Mouse (Mus musculus) lung, postnatal 0 days (tissue): ENCODE measurements around the gene Arl5b. TPM values are rescaled to one million over a fixed set of nuclear protein-coding genes. Genes with fewer than 3 reads are reported as not detected.

ENCODE experiments used
- ATAC-seq: fragments of 200-750 bp; cut with Nextera tagmentation; 2 replicates; pipeline ENCODE4 v1.8.0; 2017; ENCODE audit warnings: moderate library complexity
- DNase-seq: peaks from one replicate; pipeline ENCODE4 v3.0.0-alpha.2; 2016; ENCODE audit warnings: low spot score
- H3K27ac ChIP-seq: fragments of 300-500 bp; sonication (generic); 2 replicates; pipeline ENCODE4 v1.5.1; 2014; ENCODE audit warnings: antibody characterized with exemption, mild to moderate bottlenecking, low read length, mixed read lengths
- H3K27me3 ChIP-seq: fragments of 300-500 bp; sonication (generic); replicated peaks from 2 replicates; pipeline ENCODE4 v1.6.1; 2014; ENCODE audit warnings: low read length, mixed read lengths; ENCODE audit not compliant: insufficient read depth
- H3K36me3 ChIP-seq: fragments of 300-500 bp; sonication (generic); 2 replicates; pipeline ENCODE4 v1.6.1; 2014; ENCODE audit warnings: low read length, mixed read lengths; ENCODE audit not compliant: insufficient read depth
- H3K4me1 ChIP-seq: fragments of 300-500 bp; sonication (generic); 2 replicates; pipeline ENCODE4 v1.6.1; 2014; ENCODE audit warnings: antibody characterized with exemption, low read depth, low read length, mixed read lengths; ENCODE audit not compliant: insufficient read depth
- H3K4me2 ChIP-seq: fragments of 300-500 bp; sonication (generic); replicated peaks from 2 replicates; pipeline ENCODE4 v1.6.1; 2014; ENCODE audit warnings: low read depth, mild to moderate bottlenecking, low read length, moderate library complexity, mixed read lengths
- H3K4me3 ChIP-seq: fragments of 300-500 bp; sonication (generic); 2 replicates; pipeline ENCODE4 v1.5.1; 2014; ENCODE audit warnings: low read depth, low read length
- H3K9ac ChIP-seq: fragments of 300-500 bp; sonication (generic); replicated peaks from 2 replicates; pipeline ENCODE4 v1.6.1; 2014; ENCODE audit warnings: low read depth, mild to moderate bottlenecking
- H3K9me3 ChIP-seq: fragments of 300-500 bp; sonication (generic); 2 replicates; pipeline ENCODE4 v1.6.1; 2016; ENCODE audit warnings: low read length, mixed read lengths
- CTCF ChIP-seq: IDR thresholded peaks from 2 replicates; pipeline ENCODE4 v1.5.1; 2016; ENCODE audit warnings: antibody characterized with exemption, mild to moderate bottlenecking
- EP300 ChIP-seq: IDR thresholded peaks from 2 replicates; pipeline ENCODE4 v1.6.1; 2016; ENCODE audit warnings: antibody characterized with exemption, mild to moderate bottlenecking, control low read depth
- WGBS: fragments of 180-500 bp; shearing (Covaris S2); extraction: QIAGEN DNeasy Blood & Tissue Kit; methylation state at CpG from one replicate; pipeline ENCODE4 v1.1.7; 2014; 5-methylcytosine and 5-hydroxymethylcytosine counted together
- polyA plus RNA-seq: library from polyadenylated mRNA; unstranded; fragments of >200 nt; fragmentation: Nextera tagmentation; extraction: Ambion mirVana; gene quantifications from 2 replicates; pipeline ENCODE4 v1.2.1, GENCODE M21; 2015

Gene Arl5b
- polyA plus RNA-seq, 1 experiment from 2014 or later: 24.0 TPM

DNA sequence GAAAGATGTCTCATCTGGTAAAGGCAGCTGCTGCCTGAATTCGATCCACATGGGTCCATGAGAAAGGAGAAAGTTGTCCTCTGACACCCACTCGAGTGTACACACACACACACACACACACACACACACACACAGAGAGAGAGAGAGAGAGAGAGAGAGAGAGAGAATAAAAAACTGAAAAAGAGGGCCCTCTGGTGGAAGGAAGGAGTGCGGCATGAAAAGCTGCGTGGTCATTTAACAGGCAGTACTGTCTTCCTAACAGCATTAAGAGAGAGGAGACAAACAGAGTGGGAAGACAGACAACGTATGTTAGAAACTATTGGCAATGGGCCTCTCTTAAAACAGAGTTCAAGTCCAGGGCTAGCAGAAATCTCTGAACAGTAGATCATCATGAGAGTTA lies 8.9 kb upstream of the Arl5b start:
- ATAC-seq (no peak), DNase-seq (peak; percentile 42)
- TF ChIP-seq EP300: no peak
- TF ChIP-seq CTCF: peak; percentile 69
- H3K4me2 ChIP-seq: no peak overlapping the region
- H3K36me3 ChIP-seq: no peaks in the 10 kb centered on the region
- no peak overlapping the region for H3K4me3 ChIP-seq
- H3K9me3 ChIP-seq: no peaks in the 10 kb centered on the region
- H3K27me3 ChIP-seq: no peaks in the 10 kb centered on the region
- WGBS: 45% methylated on average over 5 of the region's 5 CpGs
- H3K4me1 ChIP-seq: no peaks in the 10 kb centered on the region
- H3K9ac ChIP-seq: no peak overlapping the region
- H3K27ac ChIP-seq: no peak overlapping the region

DNA sequence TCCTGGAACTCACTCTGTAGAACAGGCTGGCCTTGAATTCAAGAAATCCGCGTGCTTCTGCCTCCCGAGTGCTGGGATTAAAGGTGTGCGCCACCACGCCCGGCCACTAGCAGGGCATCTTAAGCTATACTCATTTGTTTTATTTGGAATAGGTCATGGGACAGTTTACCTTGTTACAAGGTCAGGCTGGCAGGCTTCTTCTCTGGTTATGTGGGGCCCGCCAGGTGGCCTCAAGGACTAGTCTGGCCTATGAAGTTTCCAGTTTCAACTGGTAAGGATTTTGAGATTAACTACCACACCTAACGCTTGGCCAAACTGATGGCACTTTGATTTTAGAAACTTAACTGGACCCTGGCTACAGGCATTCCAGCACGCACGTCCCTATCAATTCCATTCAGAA lies 5.3 kb downstream of the Arl5b start:
- TF ChIP-seq CTCF (no peak), EP300 (no peak)
- Histone ChIP-seq H3K4me2 (peak overlapping the region; percentile 58), H3K4me1 (peaks cover 11% of the 10 kb centered on the region; the same call in 1 of the 2 replicates), H3K9ac (peak overlapping the region; percentile 37; the same call in 1 of the 2 replicates), H3K4me3 (peak overlapping the region; percentile 91), H3K36me3 (no peaks in the 10 kb centered on the region), H3K9me3 (no peaks in the 10 kb centered on the region), H3K27ac (peak overlapping the region; percentile 93), H3K27me3 (no peaks in the 10 kb centered on the region)
- no peak for DNase-seq
- ATAC-seq: peak; percentile 1; the same call in 1 of the 2 replicates
- 20% methylated on average over 10 of the region's 10 CpGs for WGBS

DNA sequence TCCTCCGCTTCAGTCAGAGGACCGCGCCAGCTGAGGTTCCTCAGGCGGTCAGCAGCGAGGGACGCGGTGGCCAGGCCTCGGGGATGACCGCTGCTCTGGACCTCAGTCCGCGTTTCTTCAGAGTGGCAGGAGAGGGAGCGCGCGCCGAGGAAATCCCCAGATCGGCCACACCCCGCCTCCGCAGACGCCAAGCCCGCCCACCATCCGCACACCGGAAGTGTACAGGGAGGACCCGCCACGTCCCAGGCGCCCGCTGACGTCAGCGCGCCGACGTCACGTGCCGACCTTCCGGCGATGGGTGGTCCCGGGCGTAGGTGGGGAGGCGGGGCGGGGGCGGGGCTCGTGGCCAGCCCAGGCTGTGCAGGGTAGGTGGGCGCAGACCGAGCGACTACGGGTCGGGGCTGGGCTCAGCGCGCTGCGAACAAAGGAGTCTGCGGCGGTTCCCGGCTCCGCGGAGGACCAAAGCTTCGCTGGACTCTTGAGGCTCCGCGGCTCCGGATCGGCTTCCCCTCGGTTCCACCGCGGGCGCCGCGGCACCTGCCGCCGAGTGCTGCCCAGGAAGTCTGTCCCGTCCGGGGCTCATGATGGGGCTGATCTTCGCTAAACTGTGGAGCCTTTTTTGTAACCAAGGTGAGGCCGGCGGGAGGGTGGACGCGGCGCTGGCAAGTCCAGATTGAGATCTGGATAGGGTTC lies 5.9 kb downstream of the Arl5b start, which contains the start of gene Nsun6:
Gene Nsun6 (minus strand): TSS at position 125 of the 693 bp plus-strand sequence.
- DNase-seq (peak; percentile 98), ATAC-seq (peak; percentile 98)
- peak; percentile 60 for TF ChIP-seq EP300
- TF ChIP-seq CTCF: peak; percentile 69
- peak within 1 kb of the TSS; percentile 91 for H3K4me3 ChIP-seq
- peaks cover 7% of the 10 kb centered on the region; the same call in 1 of the 2 replicates for H3K4me1 ChIP-seq
- whole genome bisulfite sequencing: 2% methylated on average over 73 of the region's 75 CpGs
- no peaks in the 10 kb centered on the region for H3K27me3 ChIP-seq
- H3K27ac ChIP-seq: peak within 1 kb of the TSS; percentile 93
- no peaks in the 10 kb centered on the region for H3K9me3 ChIP-seq
- peak within 1 kb of the TSS; percentile 58 for H3K4me2 ChIP-seq
- H3K9ac ChIP-seq: peak within 1 kb of the TSS; percentile 83
- H3K36me3 ChIP-seq: no peaks in the 10 kb centered on the region

DNA sequence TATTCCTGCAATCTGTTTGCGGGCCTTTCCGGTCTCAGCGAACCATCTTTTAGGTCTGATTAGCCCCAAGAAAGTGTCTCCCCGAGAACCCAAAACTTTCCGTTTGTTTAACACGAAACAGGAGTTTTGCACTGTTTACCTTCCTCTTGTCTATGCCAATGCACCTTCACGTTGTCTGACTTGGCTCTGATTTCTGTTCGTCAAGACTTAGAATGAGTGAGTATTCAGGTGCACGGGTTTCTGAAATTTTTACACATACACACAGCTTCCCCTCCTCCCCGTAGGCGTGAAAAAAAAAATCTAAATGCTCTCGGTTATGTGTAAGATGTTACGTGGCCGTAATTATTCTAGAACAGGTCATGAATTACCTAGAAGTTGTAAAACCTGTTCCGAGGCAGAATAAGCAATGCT lies 6.6 kb downstream of the Arl5b start:
- Histone ChIP-seq H3K36me3 (no peaks in the 10 kb centered on the region), H3K4me2 (peak overlapping the region; percentile 58), H3K9me3 (no peaks in the 10 kb centered on the region), H3K9ac (peak overlapping the region; percentile 83), H3K4me1 (peaks cover 7% of the 10 kb centered on the region; the same call in 1 of the 2 replicates), H3K4me3 (peak overlapping the region; percentile 91), H3K27ac (peak overlapping the region; percentile 93), H3K27me3 (no peaks in the 10 kb centered on the region)
- WGBS: under 1% methylated on average over 15 of the region's 15 CpGs
- no peak for ATAC-seq
- DNase-seq: peak; percentile 74
- TF ChIP-seq CTCF: no peak
- TF ChIP-seq EP300: no peak

DNA sequence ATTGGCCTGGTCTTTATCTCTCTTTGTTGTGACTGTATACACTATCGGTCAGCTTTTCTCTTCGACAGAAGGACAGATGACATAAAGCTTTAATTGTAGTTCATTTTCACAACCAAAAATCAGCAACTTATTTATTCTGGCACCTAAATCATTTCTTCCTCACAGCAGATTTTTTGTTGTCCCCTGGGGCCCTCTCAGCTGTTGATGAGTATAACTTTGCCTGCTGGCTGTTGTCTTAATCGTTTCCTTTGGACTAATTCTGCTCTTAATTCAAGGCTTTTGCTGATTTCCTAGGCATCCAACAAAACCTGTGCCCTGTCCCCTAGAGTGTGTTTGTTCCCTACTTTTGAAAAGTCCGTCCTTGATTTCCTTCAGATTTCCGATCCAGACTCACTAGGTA lies 9.0 kb downstream of the Arl5b start:
- H3K9me3 ChIP-seq: no peaks in the 10 kb centered on the region
- H3K4me3 ChIP-seq: no peak overlapping the region
- H3K36me3 ChIP-seq: no peaks in the 10 kb centered on the region
- H3K27me3 ChIP-seq: no peaks in the 10 kb centered on the region
- H3K4me2 ChIP-seq: no peak overlapping the region
- no peak for DNase-seq
- no peak overlapping the region for H3K27ac ChIP-seq
- WGBS: 81% methylated on average over 5 of the region's 5 CpGs
- no peak overlapping the region for H3K9ac ChIP-seq
- no peak for TF ChIP-seq EP300
- TF ChIP-seq CTCF: no peak
- ATAC-seq: no peak
- peaks cover 7% of the 10 kb centered on the region; the same call in 1 of the 2 replicates for H3K4me1 ChIP-seq

DNA sequence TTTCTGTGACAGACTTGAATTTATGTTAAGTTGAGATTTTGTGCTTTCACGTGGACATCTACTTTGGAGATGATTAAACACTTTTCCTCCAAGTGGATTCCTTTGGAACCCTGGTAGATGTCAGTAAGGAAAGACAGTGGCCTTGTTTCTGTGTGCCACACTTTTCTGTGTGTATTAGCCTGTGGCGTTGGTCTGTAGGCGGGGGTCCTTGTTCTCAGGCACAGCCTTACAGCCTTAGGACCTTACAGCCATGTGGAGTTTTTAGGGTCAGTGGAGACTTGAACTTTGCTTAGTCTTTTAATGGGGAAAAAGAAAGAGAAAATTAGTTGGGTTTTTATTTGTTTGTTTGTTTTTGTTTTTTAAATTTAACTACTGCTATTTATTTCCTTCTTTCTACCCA lies 11.7 kb downstream of the Arl5b start:
- ATAC-seq (no peak), DNase-seq (no peak)
- H3K9ac ChIP-seq: no peak overlapping the region
- H3K9me3 ChIP-seq: no peaks in the 10 kb centered on the region
- no peak for TF ChIP-seq CTCF
- TF ChIP-seq EP300: no peak
- no peak overlapping the region for H3K27ac ChIP-seq
- no peaks in the 10 kb centered on the region for H3K36me3 ChIP-seq
- H3K4me2 ChIP-seq: no peak overlapping the region
- H3K4me3 ChIP-seq: no peak overlapping the region
- WGBS: 82% methylated on average over 3 of the region's 3 CpGs
- peaks cover 11% of the 10 kb centered on the region; the same call in 1 of the 2 replicates for H3K4me1 ChIP-seq
- H3K27me3 ChIP-seq: no peaks in the 10 kb centered on the region
